Mouse (Mus musculus) midbrain, embryonic 14.5 days (tissue): Measurements from ENCODE around the gene Tuba3a. TPM values are rescaled to one million over a fixed set of nuclear protein-coding genes. Genes with fewer than 3 reads are reported as not detected.
"Not testable (repeated sequence)": the region's sequence is repeated elsewhere in the genome, so short reads cannot be mapped to it uniquely, and the experiment has no call there.

Source experiments
- ATAC-seq: fragments of 200-750 bp; cut with Nextera tagmentation; 2 replicates; pipeline ENCODE4 v1.8.0; 2017; ENCODE audit warnings: moderate number of reproducible peaks, moderate library complexity; ENCODE audit not compliant: low FRiP score, low TSS enrichment
- DNase-seq: peaks from one replicate; pipeline ENCODE4 v3.0.0-alpha.2; 2015
- H3K27ac ChIP-seq: fragments of 300-500 bp; sonication (generic); replicated peaks from 2 replicates; pipeline ENCODE4 v1.5.1; 2014; ENCODE audit warnings: mild to moderate bottlenecking, low read depth, low read length, moderate library complexity
- H3K27me3 ChIP-seq: fragments of 300-500 bp; sonication (generic); 2 replicates; pipeline ENCODE4 v1.6.1; 2014; ENCODE audit warnings: low read length, control low read depth, mixed read lengths; ENCODE audit not compliant: control insufficient read depth, insufficient read depth
- H3K36me3 ChIP-seq: fragments of 300-500 bp; sonication (generic); 2 replicates; pipeline ENCODE4 v1.6.1; 2014; ENCODE audit warnings: low read length, control low read depth; ENCODE audit not compliant: control insufficient read depth, insufficient read depth
- H3K4me1 ChIP-seq: fragments of 300-500 bp; sonication (generic); 2 replicates; pipeline ENCODE4 v1.6.1; 2014; ENCODE audit warnings: mild to moderate bottlenecking, antibody characterized with exemption, low read length, control low read depth; ENCODE audit not compliant: control insufficient read depth, insufficient read depth
- H3K4me2 ChIP-seq: fragments of 300-500 bp; sonication (generic); 2 replicates; pipeline ENCODE4 v1.6.1; 2014; ENCODE audit warnings: mild to moderate bottlenecking, low read length, moderate library complexity
- H3K4me3 ChIP-seq: fragments of 300-500 bp; sonication (generic); replicated peaks from 2 replicates; pipeline ENCODE4 v1.5.1; 2014; ENCODE audit warnings: low read depth, low read length
- H3K9ac ChIP-seq: fragments of 300-500 bp; sonication (generic); replicated peaks from 2 replicates; pipeline ENCODE4 v1.6.1; 2014; ENCODE audit warnings: mild to moderate bottlenecking, low read length, moderate library complexity
- H3K9me3 ChIP-seq: fragments of 300-500 bp; sonication (generic); 2 replicates; pipeline ENCODE4 v1.6.1; 2016; ENCODE audit warnings: low read length, control low read depth, mixed read lengths; ENCODE audit not compliant: control insufficient read depth
- WGBS: fragments of 180-500 bp; shearing (Covaris S2); extraction: QIAGEN DNeasy Blood & Tissue Kit; methylation state at CpG from one replicate; pipeline ENCODE4 v1.1.7; 2014; 5-methylcytosine and 5-hydroxymethylcytosine counted together
- polyA plus RNA-seq: library from polyadenylated mRNA; unstranded; fragments of >200 nt; fragmentation: Nextera tagmentation; extraction: Ambion mirVana; gene quantifications from 2 replicates; pipeline ENCODE4 v1.2.1, GENCODE M21; 2014

The Tuba3a gene
- polyA plus RNA-seq, 1 experiment from 2014 or later = not detected

- H3K9me3 ChIP-seq = no peaks in the 10 kb centered on the region
- peaks cover 9% of the 10 kb centered on the region for H3K4me1 ChIP-seq
- DNase-seq (peak; percentile 23), ATAC-seq (0 out of 2 replicates have a peak, but pooled peaks have one; percentile 23)
- H3K4me2 ChIP-seq = peak overlapping the region; percentile 60
- peak overlapping the region; percentile 54; the same call in 1 of the 2 replicates for H3K9ac ChIP-seq
- no peak overlapping the region for H3K27ac ChIP-seq
- H3K27me3 ChIP-seq = no peaks in the 10 kb centered on the region
- H3K36me3 ChIP-seq = no peaks in the 10 kb centered on the region
- WGBS = 68% methylated on average over 22 of the region's 22 CpGs
- peak overlapping the region; percentile 31 for H3K4me3 ChIP-seq
Observed at GRCm38 (mm10) chr6:125312581-125313355, 26.9 kb upstream of the Tuba3a start.

GRCm38 (mm10) chr6:125312171-125312570 lies 26.3 kb upstream of the Tuba3a start:
- Histone ChIP-seq H3K27ac (no peak overlapping the region), H3K4me3 (no peak overlapping the region), H3K36me3 (no peaks in the 10 kb centered on the region), H3K4me1 (peaks cover 9% of the 10 kb centered on the region), H3K27me3 (no peaks in the 10 kb centered on the region), H3K4me2 (peak overlapping the region; percentile 60), H3K9ac (no peak overlapping the region), H3K9me3 (no peaks in the 10 kb centered on the region)
- DNase-seq (no peak), ATAC-seq (no peak)
- 86% methylated on average over 9 of the region's 9 CpGs for WGBS

GRCm38 (mm10) chr6:125309406-125309805 lies 23.6 kb upstream of the Tuba3a start:
- Histone ChIP-seq H3K27me3 (no peaks in the 10 kb centered on the region), H3K27ac (no peak overlapping the region), H3K4me3 (no peak overlapping the region), H3K4me2 (no peak overlapping the region), H3K9ac (no peak overlapping the region), H3K36me3 (no peaks in the 10 kb centered on the region), H3K9me3 (no peaks in the 10 kb centered on the region), H3K4me1 (peaks cover 9% of the 10 kb centered on the region)
- no peak for ATAC-seq
- no peak for DNase-seq
- 43% methylated on average over 5 of the region's 5 CpGs for WGBS

- no peak overlapping the region for H3K4me2 ChIP-seq
- H3K4me3 ChIP-seq = no peak overlapping the region
- H3K27ac ChIP-seq = no peak overlapping the region
- H3K36me3 ChIP-seq = no peaks in the 10 kb centered on the region
- peaks cover 5% of the 10 kb centered on the region for H3K4me1 ChIP-seq
- no peak overlapping the region for H3K9ac ChIP-seq
- no peak for DNase-seq
- no peaks in the 10 kb centered on the region for H3K27me3 ChIP-seq
- no peak for ATAC-seq
- H3K9me3 ChIP-seq = no peaks in the 10 kb centered on the region
- 11% methylated on average over 13 of the region's 13 CpGs for WGBS
Observed at GRCm38 (mm10) chr6:125308921-125309320, 23.1 kb upstream of the Tuba3a start.

- Histone ChIP-seq H3K4me1 (no peaks in the 10 kb centered on the region), H3K9me3 (no peaks in the 10 kb centered on the region), H3K27me3 (no peaks in the 10 kb centered on the region), H3K36me3 (no peaks in the 10 kb centered on the region), H3K27ac (no peak overlapping the region), H3K4me3 (no peak overlapping the region), H3K4me2 (no peak overlapping the region), H3K9ac (no peak overlapping the region)
- DNase-seq (no peak), ATAC-seq (no peak)
- 94% methylated on average over 5 of the region's 5 CpGs for WGBS
Observed at GRCm38 (mm10) chr6:125307091-125307490, 21.2 kb upstream of the Tuba3a start.

GRCm38 (mm10) chr6:125305465-125305864 lies 19.6 kb upstream of the Tuba3a start:
- Histone ChIP-seq H3K27ac (no peak overlapping the region), H3K9ac (no peak overlapping the region), H3K4me1 (no peaks in the 10 kb centered on the region), H3K27me3 (no peaks in the 10 kb centered on the region), H3K4me2 (no peak overlapping the region), H3K4me3 (no peak overlapping the region), H3K36me3 (no peaks in the 10 kb centered on the region), H3K9me3 (no peaks in the 10 kb centered on the region)
- DNase-seq = no peak
- ATAC-seq = no peak
- 96% methylated on average over 6 of the region's 6 CpGs for WGBS

GRCm38 (mm10) chr6:125304408-125304807 lies 18.6 kb upstream of the Tuba3a start:
- H3K9me3 ChIP-seq, DNase-seq, H3K27me3 ChIP-seq, H3K4me3 ChIP-seq, H3K36me3 ChIP-seq, H3K4me1 ChIP-seq, H3K4me2 ChIP-seq, H3K27ac ChIP-seq, ATAC-seq, H3K9ac ChIP-seq: not testable (repeated sequence)
- WGBS = 87% methylated on average over 7 of the region's 7 CpGs

GRCm38 (mm10) chr6:125303242-125303641 lies 17.4 kb upstream of the Tuba3a start:
- no peak overlapping the region for H3K9ac ChIP-seq
- H3K4me1 ChIP-seq = no peaks in the 10 kb centered on the region
- no peaks in the 10 kb centered on the region for H3K9me3 ChIP-seq
- no peak overlapping the region for H3K4me2 ChIP-seq
- no peak for ATAC-seq
- H3K4me3 ChIP-seq = no peak overlapping the region
- no peaks in the 10 kb centered on the region for H3K27me3 ChIP-seq
- 79% methylated on average over 4 of the region's 4 CpGs for WGBS
- no peak for DNase-seq
- H3K36me3 ChIP-seq = no peaks in the 10 kb centered on the region
- H3K27ac ChIP-seq = no peak overlapping the region
